Mouse (Mus musculus): ENCODE measurements around the gene Frmd4b.

DNA sequence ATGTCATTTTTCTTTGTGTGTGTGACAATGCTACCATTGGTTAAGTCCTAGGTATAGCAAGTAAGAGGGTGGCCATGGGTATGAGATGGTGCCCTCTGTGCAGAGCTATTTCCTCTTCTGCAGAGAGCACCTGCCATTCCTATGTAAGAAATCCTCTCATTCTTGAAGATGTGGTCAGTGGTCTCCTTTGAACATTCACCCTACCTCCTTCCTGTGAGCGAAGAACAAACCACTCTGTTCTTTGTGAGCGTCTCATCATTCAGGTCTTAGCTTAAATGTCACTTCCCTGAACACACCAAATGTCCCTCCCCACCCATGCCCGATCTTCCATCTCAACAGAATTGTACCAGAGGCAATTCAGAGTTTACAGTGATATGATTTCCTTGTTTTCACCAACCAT lies 299.4 kb downstream of the Frmd4b start:
- TF ChIP-seq CTCF (IDR thresholded peaks at IDR 0.05; ENCODE audit: extremely low read depth, insufficient read length, insufficient replicate concordance, low read depth, low read length) (no peak), POLR2A (IDR thresholded peaks at IDR 0.05; ENCODE audit: low read depth, low read length) (no peak)

All from small intestine, adult 2 months (tissue).